Mouse (Mus musculus) right cerebral cortex, adult 2 months (tissue): Measurements from ENCODE around the gene Spata20.
A peak's percentile ranks its signal among the peaks of the same experiment; 100 is the strongest.

Experiments
- DNase-seq, 2 experiments: peaks; one replicate each; pipeline ENCODE4 v3.0.0; 2021 to 2022; ENCODE audit warnings: low spot score in 2 of 2

The Spata20 gene

GRCm38 (mm10) chr11:94486001-94486400 lies at the start of gene Spata20:
Gene Spata20 (minus strand): TSS chr11:94486179.
- DNase-seq = peak; percentile 94 to 95

- peak in 1 of 2 experiments; percentile 35 for DNase-seq
Measured at GRCm38 (mm10) chr11:94533171-94533570, 47.2 kb upstream of the Spata20 start.

GRCm38 (mm10) chr11:94528879-94529278 lies 42.9 kb upstream of the Spata20 start:
- no peak for DNase-seq

- DNase-seq = no peak
Measured at GRCm38 (mm10) chr11:94526171-94526879, 40.3 kb upstream of the Spata20 start.

- peak; percentile 56 to 70 for DNase-seq
Measured at GRCm38 (mm10) chr11:94521219-94521843, 35.4 kb upstream of the Spata20 start, which contains the start of gene Mycbpap. Gene Mycbpap (minus strand): TSS chr11:94521742.

GRCm38 (mm10) chr11:94513452-94513851 lies 27.5 kb upstream of the Spata20 start:
- no peak for DNase-seq

GRCm38 (mm10) chr11:94508976-94509375 lies 23.0 kb upstream of the Spata20 start:
- no peak for DNase-seq

- no peak for DNase-seq
Measured at GRCm38 (mm10) chr11:94501482-94501881, 15.5 kb upstream of the Spata20 start.

- DNase-seq = no peak
Measured at GRCm38 (mm10) chr11:94500362-94500761, 14.4 kb upstream of the Spata20 start.

- no peak for DNase-seq
Measured at GRCm38 (mm10) chr11:94499661-94500152, 13.7 kb upstream of the Spata20 start, which contains the start of gene Epn3. Gene Epn3 (minus strand): TSS chr11:94499974.

GRCm38 (mm10) chr11:94499035-94499434 lies 13.1 kb upstream of the Spata20 start:
- no peak for DNase-seq

GRCm38 (mm10) chr11:94498093-94498996 lies 12.4 kb upstream of the Spata20 start:
- DNase-seq = peak; percentile 54 to 64

GRCm38 (mm10) chr11:94495415-94495814 lies 9.4 kb upstream of the Spata20 start:
- no peak for DNase-seq

- DNase-seq = no peak
Measured at GRCm38 (mm10) chr11:94491749-94492099, 5.7 kb upstream of the Spata20 start.

- DNase-seq = peak; percentile 52 to 58
Measured at GRCm38 (mm10) chr11:94491035-94491748, 5.2 kb upstream of the Spata20 start.

GRCm38 (mm10) chr11:94489745-94490144 lies 3.8 kb upstream of the Spata20 start:
- DNase-seq = no peak

- no peak for DNase-seq
Measured at GRCm38 (mm10) chr11:94488767-94489533, 3.0 kb upstream of the Spata20 start.

GRCm38 (mm10) chr11:94485223-94485622 lies 756 bp downstream of the Spata20 start:
- DNase-seq = no peak

GRCm38 (mm10) chr11:94484636-94485035 lies 1.3 kb downstream of the Spata20 start:
- no peak for DNase-seq

- no peak for DNase-seq
Measured at GRCm38 (mm10) chr11:94483921-94484320, 2.1 kb downstream of the Spata20 start.

GRCm38 (mm10) chr11:94483436-94483835 lies 2.5 kb downstream of the Spata20 start:
- no peak for DNase-seq
